Mouse (Mus musculus): ENCODE measurements around the gene Olfr1076. TPM values are rescaled to one million over a fixed set of nuclear protein-coding genes. Genes with fewer than 3 reads are reported as not detected.
"Not testable (repeated sequence)": the region's sequence is repeated elsewhere in the genome, so short reads cannot be mapped to it uniquely, and the experiment has no call there.

The Olfr1076 gene
- polyA plus RNA-seq (2012; ENCODE audit: insufficient read depth, insufficient read length, missing spikeins) = not detected in 2 replicates

DNA sequence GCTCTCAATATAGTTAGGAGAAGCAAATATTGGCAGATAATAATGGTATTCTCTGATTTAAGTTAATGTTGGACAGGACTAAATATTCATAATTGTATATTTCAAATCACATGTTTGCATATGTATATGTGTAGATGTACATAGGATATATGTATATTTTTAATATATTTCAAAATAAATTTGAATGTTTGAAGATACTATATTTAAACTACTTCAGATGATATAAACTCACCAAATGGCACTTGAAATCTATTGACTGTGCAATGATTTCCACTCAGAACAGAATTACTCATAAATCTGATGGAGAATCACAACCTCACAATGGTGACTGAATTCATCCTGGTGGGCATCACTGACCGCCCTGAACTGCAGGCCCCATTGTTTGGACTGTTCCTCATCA is at the start of gene Olfr1076:
Gene Olfr1076, plus strand, starts transcription at position 301 of the 400 bp plus-strand sequence.
- TF ChIP-seq POLR2A (IDR thresholded peaks at IDR 0.05; ENCODE audit: borderline replicate concordance, low read depth, low read length) (no peak), CTCF (IDR thresholded peaks at IDR 0.05; ENCODE audit: low read depth, low read length) (no peak)
- H3K4me3 ChIP-seq (ENCODE audit: insufficient read depth, low read length) = no peak within 1 kb of the TSS
- no peak within 1 kb of the TSS for H3K27ac ChIP-seq (ENCODE audit: insufficient read depth, low read depth, low read length)
- no peaks in the 10 kb centered on the region for H3K4me1 ChIP-seq (ENCODE audit: control insufficient read depth, insufficient read depth, low read length)

DNA sequence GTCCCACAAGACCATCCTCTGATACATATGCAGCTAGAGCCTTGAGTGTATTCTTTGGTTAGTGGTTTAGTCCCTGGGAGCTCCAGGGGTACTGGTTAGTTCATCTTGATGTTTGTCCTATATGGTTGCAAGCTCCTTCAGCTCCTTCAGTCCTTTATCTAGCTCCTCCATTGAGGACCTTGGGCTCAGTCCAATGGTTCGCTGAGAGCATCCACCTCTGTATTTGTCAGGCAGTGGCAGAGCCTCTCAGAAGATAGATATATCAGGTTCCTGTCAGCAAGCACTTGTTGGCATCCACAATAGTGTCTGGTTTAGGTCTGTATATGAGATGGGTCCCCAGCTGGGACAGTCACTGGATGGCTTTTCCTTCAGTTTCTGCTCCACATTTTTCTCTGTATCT is 47.8 kb upstream of the Olfr1076 start:
- H3K27ac ChIP-seq (ENCODE audit: insufficient read depth, low read depth, low read length) = no peak overlapping the region
- H3K4me1 ChIP-seq (ENCODE audit: control insufficient read depth, insufficient read depth, low read length) = no peaks in the 10 kb centered on the region
- TF ChIP-seq POLR2A (IDR thresholded peaks at IDR 0.05; ENCODE audit: borderline replicate concordance, low read depth, low read length) = no peak
- TF ChIP-seq CTCF (IDR thresholded peaks at IDR 0.05; ENCODE audit: low read depth, low read length) = no peak
- no peak overlapping the region for H3K4me3 ChIP-seq (ENCODE audit: insufficient read depth, low read length)

GRCm38 (mm10) chr2:86464442-86465109 is 43.7 kb upstream of the Olfr1076 start:
- Histone ChIP-seq H3K4me3 (ENCODE audit: insufficient read depth, low read length) (no peak overlapping the region), H3K27ac (ENCODE audit: insufficient read depth, low read depth, low read length) (no peak overlapping the region), H3K4me1 (ENCODE audit: control insufficient read depth, insufficient read depth, low read length) (no peaks in the 10 kb centered on the region)
- no peak for TF ChIP-seq POLR2A (IDR thresholded peaks at IDR 0.05; ENCODE audit: borderline replicate concordance, low read depth, low read length)
- TF ChIP-seq CTCF (IDR thresholded peaks at IDR 0.05; ENCODE audit: low read depth, low read length) = peak; percentile 68

DNA sequence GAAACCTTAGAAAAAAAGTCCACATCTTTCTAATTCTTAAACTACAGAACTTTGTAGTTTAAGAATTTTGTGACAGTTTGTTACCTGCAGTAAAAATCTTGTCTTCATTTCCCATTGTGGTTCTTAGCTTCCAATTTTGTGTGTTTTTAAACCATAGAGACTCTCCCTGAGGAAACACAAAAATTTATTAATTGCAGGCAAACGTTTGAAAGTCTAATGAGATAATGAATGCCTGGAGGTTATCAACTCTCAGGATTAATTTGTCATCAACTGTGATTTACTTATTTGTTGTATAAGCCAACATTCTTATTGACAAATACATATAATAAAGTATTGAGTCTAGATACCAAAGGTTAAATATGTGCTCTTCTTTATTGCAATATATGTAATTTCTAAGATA is 21.0 kb upstream of the Olfr1076 start, which contains the start of gene Olfr228:
Gene Olfr228, minus strand, starts transcription at position 101 of the 400 bp plus-strand sequence.
- Histone ChIP-seq H3K4me3 (ENCODE audit: insufficient read depth, low read length) (no peak within 1 kb of the TSS), H3K27ac (ENCODE audit: insufficient read depth, low read depth, low read length) (no peak within 1 kb of the TSS)

GRCm38 (mm10) chr2:86530991-86531390 is 22.7 kb downstream of the Olfr1076 start:
- TF ChIP-seq CTCF (IDR thresholded peaks at IDR 0.05; ENCODE audit: low read depth, low read length) (no peak), POLR2A (IDR thresholded peaks at IDR 0.05; ENCODE audit: borderline replicate concordance, low read depth, low read length) (no peak)
- no peaks in the 10 kb centered on the region for H3K4me1 ChIP-seq (ENCODE audit: control insufficient read depth, insufficient read depth, low read length)
- H3K4me3 ChIP-seq (ENCODE audit: insufficient read depth, low read length) = no peak overlapping the region
- H3K27ac ChIP-seq (ENCODE audit: insufficient read depth, low read depth, low read length) = no peak overlapping the region

More for the DNA sequence above, 21.0 kb upstream of the Olfr1076 start, which contains the start of gene Olfr228:
- no peak for TF ChIP-seq POLR2A (IDR thresholded peaks at IDR 0.05; ENCODE audit: borderline replicate concordance, low read depth, low read length)
- TF ChIP-seq CTCF (IDR thresholded peaks at IDR 0.05; ENCODE audit: low read depth, low read length) = no peak
- H3K4me1 ChIP-seq (ENCODE audit: control insufficient read depth, insufficient read depth, low read length) = no peaks in the 10 kb centered on the region

- Histone ChIP-seq H3K4me3 (ENCODE audit: insufficient read depth, low read length) (no peak within 1 kb of the TSS), H3K4me1 (ENCODE audit: control insufficient read depth, insufficient read depth, low read length) (no peaks in the 10 kb centered on the region), H3K27ac (ENCODE audit: insufficient read depth, low read depth, low read length) (no peak within 1 kb of the TSS)
- TF ChIP-seq CTCF (IDR thresholded peaks at IDR 0.05; ENCODE audit: low read depth, low read length) = no peak
- no peak for TF ChIP-seq POLR2A (IDR thresholded peaks at IDR 0.05; ENCODE audit: borderline replicate concordance, low read depth, low read length)
These were observed 34.1 kb downstream of the Olfr1076 start, which contains the start of gene Olfr1079 for GRCm38 (mm10) chr2:86542380-86542779. Gene Olfr1079 (minus strand): TSS chr2:86542480.

DNA sequence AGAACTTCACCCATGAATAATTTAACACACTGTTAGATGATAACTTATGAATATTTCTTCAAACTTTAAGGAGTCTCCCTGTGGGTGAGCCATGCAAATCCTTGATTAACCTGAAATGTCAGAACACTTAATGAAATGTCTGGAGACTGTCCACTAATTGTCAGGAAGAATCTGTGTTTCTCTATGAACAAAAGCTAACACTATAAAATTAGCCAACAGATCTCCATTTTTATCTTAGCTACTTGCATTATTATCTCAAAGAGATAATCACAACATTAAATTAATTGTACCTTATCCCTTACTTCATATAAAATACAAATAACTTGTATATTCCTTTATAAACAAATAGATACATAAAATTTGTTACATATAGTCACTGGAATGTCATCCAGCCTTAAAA is 49.9 kb downstream of the Olfr1076 start, which contains the start of gene Olfr1080:
Gene Olfr1080, minus strand, starts transcription at position 101 of the 400 bp plus-strand sequence.
- not testable (repeated sequence) for H3K4me1 ChIP-seq (ENCODE audit: control insufficient read depth, insufficient read depth, low read length); H3K27ac ChIP-seq (ENCODE audit: insufficient read depth, low read depth, low read length); H3K4me3 ChIP-seq (ENCODE audit: insufficient read depth, low read length)

Other genes starting within 250 kb of the Olfr1076 start
- gene Olfr1051, start 229.4 kb upstream of the Olfr1076 start, polyA plus RNA-seq (2012; ENCODE audit: insufficient read depth, insufficient read length, missing spikeins) = 0.28 TPM in 1 of 2 replicates, not detected in the other
- gene Olfr1052, start 216.0 kb upstream of the Olfr1076 start, polyA plus RNA-seq (2012; ENCODE audit: insufficient read depth, insufficient read length, missing spikeins) = not detected in 2 replicates
- not detected in 2 replicates for gene Olfr1053, start 193.2 kb upstream of the Olfr1076 start, polyA plus RNA-seq (2012; ENCODE audit: insufficient read depth, insufficient read length, missing spikeins)
- gene Olfr1054, start 173.0 kb upstream of the Olfr1076 start, polyA plus RNA-seq (2012; ENCODE audit: insufficient read depth, insufficient read length, missing spikeins) = not detected in 2 replicates
- gene Olfr1055, start 158.2 kb upstream of the Olfr1076 start, polyA plus RNA-seq (2012; ENCODE audit: insufficient read depth, insufficient read length, missing spikeins) = not detected in 2 replicates
- gene Olfr1056, start 146.0 kb upstream of the Olfr1076 start, polyA plus RNA-seq (2012; ENCODE audit: insufficient read depth, insufficient read length, missing spikeins) = not detected in 2 replicates
- not detected in 2 replicates for gene Olfr1057, start 130.1 kb upstream of the Olfr1076 start, polyA plus RNA-seq (2012; ENCODE audit: insufficient read depth, insufficient read length, missing spikeins)
- not detected in 2 replicates for gene Olfr1058, start 119.9 kb upstream of the Olfr1076 start, polyA plus RNA-seq (2012; ENCODE audit: insufficient read depth, insufficient read length, missing spikeins)
- gene Olfr1061, start 94.4 kb upstream of the Olfr1076 start, polyA plus RNA-seq (2012; ENCODE audit: insufficient read depth, insufficient read length, missing spikeins) = not detected in 2 replicates
- 0.24 TPM in 1 of 2 replicates, not detected in the other for gene Olfr1062, start 81.7 kb upstream of the Olfr1076 start, polyA plus RNA-seq (2012; ENCODE audit: insufficient read depth, insufficient read length, missing spikeins)
- not detected in 2 replicates for gene Olfr1065, start 57.9 kb upstream of the Olfr1076 start, polyA plus RNA-seq (2012; ENCODE audit: insufficient read depth, insufficient read length, missing spikeins)
- not detected in 2 replicates for gene Olfr1066, start 52.2 kb upstream of the Olfr1076 start, polyA plus RNA-seq (2012; ENCODE audit: insufficient read depth, insufficient read length, missing spikeins)
- gene Olfr228, start 21.1 kb upstream of the Olfr1076 start, polyA plus RNA-seq (2012; ENCODE audit: insufficient read depth, insufficient read length, missing spikeins) = not detected in 2 replicates
- not detected in 2 replicates for gene Olfr1079, start 34.0 kb downstream of the Olfr1076 start, polyA plus RNA-seq (2012; ENCODE audit: insufficient read depth, insufficient read length, missing spikeins)
- gene Olfr1080, start 49.8 kb downstream of the Olfr1076 start, polyA plus RNA-seq (2012; ENCODE audit: insufficient read depth, insufficient read length, missing spikeins) = 0.84 TPM in 1 of 2 replicates, not detected in the other
- gene Olfr1082, start 90.5 kb downstream of the Olfr1076 start, polyA plus RNA-seq (2012; ENCODE audit: insufficient read depth, insufficient read length, missing spikeins) = not detected in 2 replicates
- gene Olfr1084, start 131.3 kb downstream of the Olfr1076 start, polyA plus RNA-seq (2012; ENCODE audit: insufficient read depth, insufficient read length, missing spikeins) = not detected in 2 replicates
- 0.16 TPM in 1 of 2 replicates, not detected in the other for gene Olfr1085, start 153.6 kb downstream of the Olfr1076 start, polyA plus RNA-seq (2012; ENCODE audit: insufficient read depth, insufficient read length, missing spikeins)
- not detected in 2 replicates for gene Olfr1086, start 171.6 kb downstream of the Olfr1076 start, polyA plus RNA-seq (2012; ENCODE audit: insufficient read depth, insufficient read length, missing spikeins)
- not detected in 2 replicates for gene Olfr1087, start 189.9 kb downstream of the Olfr1076 start, polyA plus RNA-seq (2012; ENCODE audit: insufficient read depth, insufficient read length, missing spikeins)
- gene Olfr1089, start 225.2 kb downstream of the Olfr1076 start, polyA plus RNA-seq (2012; ENCODE audit: insufficient read depth, insufficient read length, missing spikeins) = not detected in 2 replicates

Measured in bone marrow macrophage, adult 2 months (primary cell).